Mouse (Mus musculus) embryonic facial prominence, embryonic 10.5 days (tissue): Measurements from ENCODE around the gene Pgm5. TPM values are rescaled to one million over a fixed set of nuclear protein-coding genes. Genes with fewer than 3 reads are reported as not detected.

Source experiments
- DNase-seq: peaks from one replicate; pipeline ENCODE4 v3.0.0-alpha.2; 2017; ENCODE audit warnings: low spot score
- H3K27ac ChIP-seq: fragments of 300-500 bp; sonication (generic); replicated peaks from 2 replicates; pipeline ENCODE4 v1.5.1; 2016; ENCODE audit warnings: mild to moderate bottlenecking
- H3K27me3 ChIP-seq: fragments of 300-500 bp; sonication (generic); replicated peaks from 2 replicates; pipeline ENCODE4 v1.6.1; 2016; ENCODE audit warnings: low read depth, mild to moderate bottlenecking; ENCODE audit not compliant: poor library complexity, severe bottlenecking
- H3K36me3 ChIP-seq: fragments of 300-500 bp; sonication (generic); replicated peaks from 2 replicates; pipeline ENCODE4 v1.6.1; 2016; ENCODE audit warnings: mild to moderate bottlenecking, moderate library complexity
- H3K4me1 ChIP-seq: fragments of 300-500 bp; sonication (generic); 2 replicates; pipeline ENCODE4 v1.6.1; 2016
- H3K4me3 ChIP-seq: fragments of 300-500 bp; sonication (generic); 2 replicates; pipeline ENCODE4 v1.5.1; 2016; ENCODE audit warnings: mild to moderate bottlenecking, moderate library complexity
- H3K9me3 ChIP-seq: fragments of 300-500 bp; sonication (generic); 2 replicates; pipeline ENCODE4 v1.6.1; 2016; ENCODE audit warnings: mild to moderate bottlenecking
- WGBS: fragments of 180-500 bp; shearing (Covaris S2); methylation state at CpG from one replicate; pipeline ENCODE4 v1.1.7; 2016; 5-methylcytosine and 5-hydroxymethylcytosine counted together
- polyA plus RNA-seq: library from polyadenylated mRNA; unstranded; fragments of >200 nt; fragmentation: Nextera tagmentation; extraction: Ambion mirVana; gene quantifications from 2 replicates; pipeline ENCODE4 v1.2.1, GENCODE M21; 2016

Gene Pgm5
- polyA plus RNA-seq, 1 experiment from 2014 or later: 0.24 TPM

- H3K27ac ChIP-seq: no peak overlapping the region
- peaks cover 5% of the 10 kb centered on the region for H3K4me1 ChIP-seq
- no peaks in the 10 kb centered on the region for H3K9me3 ChIP-seq
- H3K4me3 ChIP-seq: no peak overlapping the region
- WGBS: 78% methylated on average over 6 of the region's 6 CpGs
- no peaks in the 10 kb centered on the region for H3K27me3 ChIP-seq
- no peaks in the 10 kb centered on the region for H3K36me3 ChIP-seq
- DNase-seq: no peak
These were observed 173.3 kb downstream of the Pgm5 start for GRCm38 (mm10) chr19:24688327-24688726.

- Histone ChIP-seq H3K4me3 (no peak overlapping the region), H3K27me3 (no peaks in the 10 kb centered on the region), H3K36me3 (no peaks in the 10 kb centered on the region), H3K9me3 (no peaks in the 10 kb centered on the region), H3K4me1 (peaks cover 9% of the 10 kb centered on the region), H3K27ac (no peak overlapping the region)
- no peak for DNase-seq
- 90% methylated on average over 10 of the region's 10 CpGs for WGBS
These were observed 175.2 kb downstream of the Pgm5 start for GRCm38 (mm10) chr19:24686411-24686810.

- no peak for DNase-seq
- Histone ChIP-seq H3K27me3 (no peaks in the 10 kb centered on the region), H3K36me3 (no peaks in the 10 kb centered on the region), H3K4me1 (peaks cover 9% of the 10 kb centered on the region), H3K27ac (no peak overlapping the region), H3K4me3 (no peak overlapping the region), H3K9me3 (no peaks in the 10 kb centered on the region)
- WGBS: 58% methylated on average over 12 of the region's 12 CpGs
These were observed 178.5 kb downstream of the Pgm5 start for GRCm38 (mm10) chr19:24683016-24683720.

DNA sequence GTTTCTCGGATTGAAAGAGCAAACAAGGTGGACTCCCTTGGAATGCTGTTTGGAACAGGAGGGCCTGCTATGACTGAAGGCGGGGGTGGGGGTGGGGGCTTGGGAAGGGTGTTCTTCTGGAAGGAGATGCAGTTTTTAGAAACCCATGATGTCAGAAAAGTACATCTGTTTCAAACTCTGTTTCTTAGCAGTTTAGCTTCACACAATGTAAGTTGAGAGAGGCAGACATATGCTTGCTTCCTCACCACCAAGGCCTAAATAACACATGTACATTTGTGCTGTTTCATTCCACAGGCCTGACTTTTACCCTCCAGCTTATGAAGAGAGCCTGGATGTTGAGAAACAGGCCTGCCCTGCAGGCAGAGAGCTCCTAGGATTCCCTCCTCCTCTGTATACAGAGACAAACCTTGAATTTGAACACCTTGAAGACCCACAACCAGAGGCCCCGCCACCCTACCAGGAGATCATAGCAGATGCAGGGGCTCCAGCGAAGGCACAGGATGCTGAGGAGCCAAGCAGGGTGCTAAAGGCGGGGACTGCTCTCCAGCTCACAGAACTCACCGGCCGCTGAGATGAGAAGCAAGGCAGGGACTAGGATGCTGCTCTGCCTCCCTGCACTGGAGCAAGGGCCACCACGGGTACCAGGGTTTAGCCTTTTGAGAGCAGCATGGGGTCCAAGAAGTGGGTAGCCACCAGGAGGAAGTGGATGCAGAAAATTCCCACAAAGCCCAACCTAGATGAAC lies 184.2 kb downstream of the Pgm5 start:
- Histone ChIP-seq H3K9me3 (no peaks in the 10 kb centered on the region), H3K36me3 (no peaks in the 10 kb centered on the region), H3K4me1 (0 out of 2 replicates have a peak, but pooled peaks cover 3% of the 10 kb centered on the region), H3K27me3 (no peaks in the 10 kb centered on the region), H3K4me3 (no peak overlapping the region), H3K27ac (no peak overlapping the region)
- DNase-seq: no peak
- 71% methylated on average over 8 of the region's 8 CpGs for WGBS

DNA sequence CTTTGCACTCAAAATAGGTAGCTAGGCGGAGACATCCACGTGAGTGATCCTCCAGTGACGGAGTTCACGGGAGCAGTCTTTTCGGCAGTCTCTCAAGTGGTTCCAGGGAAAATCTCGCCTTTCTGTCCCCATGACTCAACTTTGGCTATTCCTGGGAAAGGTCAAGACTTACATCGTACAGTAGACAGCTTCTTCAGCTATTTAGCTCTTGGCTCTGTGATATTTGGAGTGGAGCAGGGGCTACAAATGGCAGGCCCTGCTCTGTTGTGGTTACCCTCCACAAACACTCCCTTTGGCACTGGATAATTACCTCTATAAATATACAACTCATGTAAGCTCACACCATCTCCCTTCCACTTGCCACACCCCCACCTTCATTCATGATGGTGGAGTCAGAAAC lies 185.2 kb downstream of the Pgm5 start:
- no peaks in the 10 kb centered on the region for H3K27me3 ChIP-seq
- 91% methylated on average over 7 of the region's 7 CpGs for WGBS
- no peaks in the 10 kb centered on the region for H3K9me3 ChIP-seq

DNA sequence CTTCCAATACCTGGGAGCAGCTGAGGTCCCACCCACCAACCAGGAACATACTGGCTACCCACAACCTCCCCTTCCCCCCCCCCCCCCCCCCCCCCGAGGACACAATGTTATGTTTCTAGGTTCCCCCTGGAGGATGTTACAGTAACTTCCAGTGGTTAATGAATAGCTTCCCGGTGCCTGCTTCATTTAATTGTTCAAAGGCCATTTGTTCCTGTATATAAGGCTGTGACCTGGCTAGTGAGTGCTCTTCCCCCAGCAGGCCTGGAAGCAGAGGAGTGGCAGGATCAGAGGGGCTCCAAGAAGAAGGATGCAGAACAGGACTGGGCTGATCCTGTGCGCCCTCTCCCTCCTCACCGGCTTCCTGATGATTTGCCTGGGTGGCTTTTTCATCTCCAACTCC lies 187.9 kb downstream of the Pgm5 start, which contains the start of gene Tmem252:
Tmem252 (plus strand) TSS at position 247 of the 400 bp plus-strand sequence.
- Histone ChIP-seq H3K27ac (0 out of 2 replicates have a peak within 1 kb of the TSS, but pooled peaks have one; percentile 1), H3K27me3 (no peaks in the 10 kb centered on the region), H3K36me3 (no peaks in the 10 kb centered on the region), H3K9me3 (no peaks in the 10 kb centered on the region), H3K4me3 (no peak within 1 kb of the TSS), H3K4me1 (peaks cover 14% of the 10 kb centered on the region)
- DNase-seq: no peak
- 65% methylated on average over 4 of the region's 4 CpGs for WGBS

More for the DNA sequence above, 185.2 kb downstream of the Pgm5 start:
- H3K36me3 ChIP-seq: no peaks in the 10 kb centered on the region
- peaks cover 12% of the 10 kb centered on the region for H3K4me1 ChIP-seq
- no peak overlapping the region for H3K4me3 ChIP-seq
- no peak overlapping the region for H3K27ac ChIP-seq
- DNase-seq: no peak

DNA sequence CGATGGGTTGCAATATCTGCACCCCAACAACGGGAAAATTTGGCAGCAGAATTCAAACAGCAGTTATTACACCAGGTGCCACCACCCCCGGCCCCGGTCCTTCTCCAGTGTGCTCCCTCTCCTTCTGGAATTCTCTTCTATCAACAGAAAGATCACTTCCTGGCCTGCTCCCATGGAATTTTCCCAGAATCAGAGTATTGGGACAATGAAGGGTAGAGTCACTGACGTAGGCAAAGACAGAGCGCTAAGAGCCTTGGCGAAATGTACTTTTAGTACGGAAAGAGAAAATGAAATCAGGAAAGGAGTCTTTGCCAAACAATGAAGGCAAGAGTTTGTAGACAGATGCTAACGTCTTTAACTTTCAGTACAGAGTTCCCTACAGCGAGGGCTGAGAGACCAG lies 188.3 kb downstream of the Pgm5 start:
- no peak for DNase-seq
- no peaks in the 10 kb centered on the region for H3K9me3 ChIP-seq
- no peaks in the 10 kb centered on the region for H3K36me3 ChIP-seq
- no peak overlapping the region for H3K27ac ChIP-seq
- no peak overlapping the region for H3K4me3 ChIP-seq
- peaks cover 14% of the 10 kb centered on the region for H3K4me1 ChIP-seq
- no peaks in the 10 kb centered on the region for H3K27me3 ChIP-seq
- WGBS: 88% methylated on average over 10 of the region's 10 CpGs

- Histone ChIP-seq H3K36me3 (no peaks in the 10 kb centered on the region), H3K27me3 (no peaks in the 10 kb centered on the region), H3K4me1 (peaks cover 14% of the 10 kb centered on the region), H3K9me3 (no peaks in the 10 kb centered on the region), H3K4me3 (no peak overlapping the region), H3K27ac (peak overlapping the region; percentile 62; the same call in 1 of the 2 replicates)
- 75% methylated on average over 10 of the region's 10 CpGs for WGBS
- no peak for DNase-seq
These were observed 189.2 kb downstream of the Pgm5 start for GRCm38 (mm10) chr19:24672366-24672960.

DNA sequence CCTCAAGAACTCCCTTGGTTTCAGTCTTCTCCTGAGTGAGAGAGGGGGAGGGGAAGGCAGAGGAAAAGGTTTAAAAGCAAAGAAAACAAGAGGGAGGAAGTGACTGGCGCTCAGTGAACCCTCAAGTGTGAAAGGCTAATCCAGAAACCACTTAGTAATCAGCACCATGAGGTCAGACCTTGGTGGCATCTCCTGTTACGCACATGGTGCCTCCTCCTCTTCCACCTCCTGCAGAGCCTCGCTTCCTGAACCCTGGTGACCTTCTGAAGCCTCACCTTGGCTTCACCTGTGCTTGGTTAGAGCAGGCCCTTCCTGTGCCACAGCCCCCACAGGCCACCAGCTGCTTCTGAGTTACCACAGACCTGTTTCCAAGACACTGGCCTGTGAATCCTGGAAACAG lies 190.1 kb downstream of the Pgm5 start:
- Histone ChIP-seq H3K9me3 (no peaks in the 10 kb centered on the region), H3K27me3 (no peaks in the 10 kb centered on the region), H3K4me3 (no peak overlapping the region), H3K27ac (peak overlapping the region; percentile 62; the same call in 1 of the 2 replicates), H3K4me1 (peaks cover 14% of the 10 kb centered on the region), H3K36me3 (no peaks in the 10 kb centered on the region)
- peak; percentile 24 for DNase-seq
- 39% methylated on average over 3 of the region's 3 CpGs for WGBS

- H3K36me3 ChIP-seq: no peaks in the 10 kb centered on the region
- H3K9me3 ChIP-seq: no peaks in the 10 kb centered on the region
- no peak overlapping the region for H3K4me3 ChIP-seq
- H3K4me1 ChIP-seq: peaks cover 11% of the 10 kb centered on the region
- H3K27me3 ChIP-seq: no peaks in the 10 kb centered on the region
- H3K27ac ChIP-seq: no peak overlapping the region
- 88% methylated on average over 3 of the region's 3 CpGs for WGBS
- no peak for DNase-seq
These were observed 194.1 kb downstream of the Pgm5 start for GRCm38 (mm10) chr19:24667527-24667926.

GRCm38 (mm10) chr19:24665771-24666170 lies 195.9 kb downstream of the Pgm5 start:
- H3K27me3 ChIP-seq: no peaks in the 10 kb centered on the region
- H3K9me3 ChIP-seq: no peaks in the 10 kb centered on the region
- no peaks in the 10 kb centered on the region for H3K4me1 ChIP-seq
- no peak overlapping the region for H3K4me3 ChIP-seq
- 84% methylated on average over 11 of the region's 11 CpGs for WGBS
- DNase-seq: no peak
- H3K27ac ChIP-seq: no peak overlapping the region
- H3K36me3 ChIP-seq: no peaks in the 10 kb centered on the region

DNA sequence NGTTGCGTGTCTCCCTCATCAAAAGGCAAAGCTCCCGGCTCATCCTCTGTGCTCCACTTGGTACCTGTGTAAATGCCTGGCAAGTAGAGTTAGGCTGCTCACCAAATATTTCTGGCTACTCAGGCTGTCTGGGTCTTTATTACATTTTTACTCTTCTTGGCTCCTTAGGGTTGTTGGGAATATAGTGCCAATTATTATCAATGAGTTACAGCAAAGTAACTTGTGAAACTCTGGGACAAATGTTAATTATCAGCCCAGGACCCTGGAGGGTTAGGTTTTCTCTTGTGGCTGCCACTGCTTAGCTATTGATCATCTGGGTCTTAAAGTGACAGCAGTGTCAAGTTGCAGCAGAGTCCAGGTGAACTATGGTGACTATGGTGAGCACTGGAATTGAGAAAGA lies 199.3 kb downstream of the Pgm5 start:
- no peaks in the 10 kb centered on the region for H3K9me3 ChIP-seq
- no peaks in the 10 kb centered on the region for H3K27me3 ChIP-seq
- 95% methylated on average over 2 of the region's 2 CpGs for WGBS
- H3K27ac ChIP-seq: no peak overlapping the region
- H3K36me3 ChIP-seq: no peaks in the 10 kb centered on the region
- DNase-seq: no peak
- peaks cover 5% of the 10 kb centered on the region for H3K4me1 ChIP-seq
- no peak overlapping the region for H3K4me3 ChIP-seq
